Mouse (Mus musculus) liver, embryonic 14.5 days (tissue): ENCODE measurements around the gene Fgfr4.

Experiments
- CTCF ChIP-seq: IDR thresholded peaks from 2 replicates; pipeline ENCODE4 v1.5.1; 2016; ENCODE audit warnings: antibody characterized with exemption, low read depth, control low read depth
- EP300 ChIP-seq: IDR thresholded peaks from 2 replicates; pipeline ENCODE4 v1.6.1; 2016; ENCODE audit warnings: antibody characterized with exemption, low read depth

GRCm38 (mm10) chr13:55124903-55125302, 27.5 kb upstream of the Fgfr4 start:
- TF ChIP-seq CTCF: no peak
- TF ChIP-seq EP300: no peak
